Mouse (Mus musculus) adrenal gland, adult 8-10 months (tissue): ENCODE data around the gene C1qtnf1. TPM values are rescaled to one million over a fixed set of nuclear protein-coding genes. Genes with fewer than 3 reads are reported as not detected.

Experiments
- DNase-seq: peaks from one replicate; pipeline ENCODE4 v3.0.0; 2022
- total RNA-seq, 4 experiments: library from RNA; stranded (reverse); gene quantifications; 2 replicates each; pipeline ENCODE4 v1.2.4; 2022

C1qtnf1 gene
- total RNA-seq, 4 experiments from 2014 or later, result 20.4 to 26.2 (median 24.3) TPM

DNA sequence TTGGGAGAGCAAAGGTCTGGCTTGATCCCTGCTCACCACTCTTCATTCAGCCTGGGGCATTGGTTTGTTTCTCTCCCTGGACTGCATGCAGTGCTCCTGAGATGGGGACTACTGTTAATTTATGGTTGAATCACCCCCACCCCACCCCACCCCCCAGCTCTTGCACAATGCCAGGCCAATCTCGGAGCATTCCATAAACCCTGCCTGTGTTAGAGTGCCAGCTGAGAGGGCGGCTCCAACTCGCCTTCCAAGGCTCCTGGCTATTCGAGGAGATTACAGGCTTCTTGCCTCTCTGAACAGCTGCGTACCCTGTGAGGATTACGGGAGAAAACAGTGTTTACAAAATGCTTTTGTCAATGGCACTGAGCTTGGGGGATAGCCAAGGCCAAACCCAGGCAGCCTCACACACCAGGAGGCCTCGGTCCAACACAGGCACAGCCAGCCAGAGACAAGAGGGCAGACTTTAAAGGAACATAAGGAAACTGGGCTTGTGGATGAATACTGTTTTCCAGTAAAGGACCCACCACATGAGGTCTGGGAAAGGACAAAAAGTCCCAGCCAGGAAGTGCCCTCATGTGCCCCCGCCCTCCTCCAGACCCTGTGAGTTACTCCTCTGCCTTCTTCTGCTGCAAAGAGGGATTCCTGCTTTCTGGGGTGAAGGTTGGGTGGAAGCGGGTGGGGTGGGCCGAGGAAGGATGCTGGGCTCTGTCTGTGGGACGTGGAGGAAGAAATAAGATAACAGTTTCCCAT, 10.8 kb downstream of the C1qtnf1 start:
- no peak for DNase-seq

DNA sequence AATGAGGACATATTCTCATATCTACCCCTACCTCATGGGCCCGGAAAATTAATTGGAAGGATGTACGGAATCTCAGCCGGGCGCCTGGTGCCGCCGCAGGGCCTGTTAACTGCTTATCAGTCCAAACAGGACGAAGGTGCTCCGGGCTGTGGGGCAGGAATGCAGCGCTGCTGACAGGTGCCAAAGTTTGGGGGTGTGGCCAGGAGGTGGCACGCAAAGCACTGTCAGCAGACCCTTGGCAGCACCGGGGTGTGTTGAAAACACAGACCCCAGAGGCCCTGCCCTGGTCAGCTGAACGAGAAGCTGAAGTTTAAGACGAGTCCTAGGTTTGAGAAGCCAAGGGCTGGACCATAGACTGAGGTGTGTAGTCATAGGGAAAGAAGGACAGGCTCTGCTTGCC, 14.7 kb downstream of the C1qtnf1 start:
- no peak for DNase-seq

- DNase-seq, result no peak
These were observed 15.4 kb downstream of the C1qtnf1 start for GRCm38 (mm10) chr11:118443201-118443970.

- no peak for DNase-seq
These were observed 17.8 kb downstream of the C1qtnf1 start for GRCm38 (mm10) chr11:118445843-118446242.

GRCm38 (mm10) chr11:118447346-118447745, 19.3 kb downstream of the C1qtnf1 start:
- no peak for DNase-seq

DNA sequence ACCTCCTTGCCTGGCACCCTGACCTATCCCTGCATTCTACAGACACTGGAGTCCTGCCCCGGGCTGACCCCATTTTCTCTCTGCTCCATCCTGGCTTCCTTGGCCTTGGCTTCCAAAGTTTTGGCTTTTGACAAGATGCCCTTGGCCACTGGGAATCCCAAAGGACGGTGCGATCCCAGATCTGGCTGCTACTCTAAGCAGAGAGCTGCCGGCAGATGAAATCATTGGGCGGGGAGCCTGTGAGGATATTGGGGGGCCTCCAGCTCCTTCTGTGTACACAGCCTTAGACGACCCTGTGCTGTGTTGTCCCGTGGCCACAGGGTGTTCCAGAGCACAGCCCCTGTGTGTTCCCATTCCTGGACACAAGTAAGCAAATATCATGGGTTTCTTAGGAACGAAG, 20.4 kb downstream of the C1qtnf1 start:
- no peak for DNase-seq

DNA sequence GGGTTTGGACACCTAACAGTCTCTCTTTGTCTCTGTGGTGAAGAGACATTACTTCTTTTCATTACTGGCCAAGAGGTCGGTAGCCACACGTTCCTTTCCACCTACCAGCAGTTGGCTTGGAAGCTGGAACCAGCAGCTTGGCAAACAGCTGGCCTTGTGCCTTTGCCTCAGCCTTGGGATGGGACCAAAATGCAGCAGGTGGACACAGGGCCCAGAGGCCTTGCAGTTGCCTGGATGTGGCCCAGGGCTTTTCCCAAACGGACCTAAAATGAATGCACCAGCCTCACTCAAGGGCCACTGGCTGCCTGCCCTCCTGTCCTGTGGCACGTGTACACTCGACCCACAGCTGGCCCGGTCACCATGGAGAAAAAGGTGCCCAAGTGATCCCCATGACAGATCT, 23.2 kb downstream of the C1qtnf1 start:
- DNase-seq, result no peak

- DNase-seq, result no peak
These were observed 25.0 kb downstream of the C1qtnf1 start for GRCm38 (mm10) chr11:118452955-118453354.

GRCm38 (mm10) chr11:118453886-118454671, 26.1 kb downstream of the C1qtnf1 start:
- DNase-seq, result no peak

GRCm38 (mm10) chr11:118455788-118456187, 27.8 kb downstream of the C1qtnf1 start:
- no peak for DNase-seq

GRCm38 (mm10) chr11:118456937-118457336, 28.9 kb downstream of the C1qtnf1 start:
- no peak for DNase-seq

GRCm38 (mm10) chr11:118459051-118459450, 31.0 kb downstream of the C1qtnf1 start:
- DNase-seq, result no peak

DNA sequence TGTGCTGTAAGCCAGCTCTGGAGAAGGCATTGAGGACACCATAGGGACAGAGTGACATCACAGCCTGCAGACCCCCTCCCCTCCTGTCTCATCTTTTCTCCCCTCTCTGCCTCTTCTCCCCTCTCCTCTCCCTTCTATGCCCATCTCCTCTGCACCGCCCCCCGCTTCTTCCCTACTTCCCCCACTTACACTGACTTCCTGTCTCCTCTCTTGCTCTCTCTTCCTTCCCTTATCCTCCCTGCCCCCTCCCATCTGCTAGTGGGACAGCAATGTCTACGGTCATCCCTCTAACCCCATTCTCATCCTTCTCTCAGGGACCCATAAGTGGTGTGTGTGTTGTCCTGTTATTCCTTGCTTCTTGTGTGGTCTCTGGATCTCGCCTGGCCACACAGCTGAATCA, 31.5 kb downstream of the C1qtnf1 start:
- no peak for DNase-seq

DNA sequence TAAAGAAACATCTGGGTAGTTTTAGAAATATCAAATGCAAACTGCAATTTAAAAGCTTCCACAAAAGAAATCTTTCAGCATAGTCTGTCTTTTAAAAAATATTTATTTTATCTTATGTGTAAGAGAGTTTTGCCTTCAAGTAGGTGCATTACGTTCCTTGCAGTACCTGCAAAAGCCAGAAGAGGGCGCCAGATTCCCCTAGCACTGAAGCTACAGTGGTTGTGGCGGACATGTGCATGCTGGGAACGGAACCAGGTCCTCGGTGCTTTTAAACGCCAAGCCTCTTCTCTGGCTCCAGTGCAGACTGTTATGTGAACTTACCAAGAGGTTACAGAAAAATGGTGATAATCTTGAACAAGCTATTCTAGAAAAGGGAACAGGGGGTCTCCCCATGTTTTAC, 32.3 kb downstream of the C1qtnf1 start:
- no peak for DNase-seq

DNA sequence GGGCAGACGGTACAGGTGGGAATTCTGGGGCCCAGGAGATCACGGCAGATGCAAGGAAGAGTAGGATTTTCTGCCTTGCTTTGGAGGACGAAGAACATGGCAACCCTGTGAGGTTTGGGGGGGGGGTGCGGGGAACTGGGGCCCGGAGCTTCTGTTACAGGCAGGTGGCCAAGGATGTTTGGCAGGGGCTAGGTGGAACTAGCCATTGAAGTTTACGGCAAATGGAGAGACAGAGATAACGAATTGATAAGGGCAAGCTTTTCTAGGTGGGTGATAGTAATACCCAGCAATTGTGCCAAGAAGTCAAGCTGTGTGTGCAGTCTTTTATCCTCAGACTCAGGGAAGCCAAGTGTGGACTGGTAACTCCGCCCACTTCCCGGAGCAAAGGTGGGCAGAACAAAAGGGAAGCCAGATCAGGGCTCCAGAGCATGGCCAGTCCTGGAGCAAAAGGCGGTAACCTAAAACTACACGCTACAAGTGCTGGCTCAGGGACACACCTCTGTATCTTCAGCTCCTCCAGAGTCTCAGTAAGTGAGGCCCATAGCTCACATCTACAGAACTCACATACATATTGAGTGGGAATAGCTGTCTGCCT, 39.5 kb downstream of the C1qtnf1 start:
- DNase-seq, result no peak

- no peak for DNase-seq
These were observed 41.6 kb downstream of the C1qtnf1 start for GRCm38 (mm10) chr11:118469509-118470160.

GRCm38 (mm10) chr11:118470234-118470966, 42.4 kb downstream of the C1qtnf1 start:
- DNase-seq, result no peak

- no peak for DNase-seq
These were observed 43.7 kb downstream of the C1qtnf1 start for GRCm38 (mm10) chr11:118471676-118472075.

DNA sequence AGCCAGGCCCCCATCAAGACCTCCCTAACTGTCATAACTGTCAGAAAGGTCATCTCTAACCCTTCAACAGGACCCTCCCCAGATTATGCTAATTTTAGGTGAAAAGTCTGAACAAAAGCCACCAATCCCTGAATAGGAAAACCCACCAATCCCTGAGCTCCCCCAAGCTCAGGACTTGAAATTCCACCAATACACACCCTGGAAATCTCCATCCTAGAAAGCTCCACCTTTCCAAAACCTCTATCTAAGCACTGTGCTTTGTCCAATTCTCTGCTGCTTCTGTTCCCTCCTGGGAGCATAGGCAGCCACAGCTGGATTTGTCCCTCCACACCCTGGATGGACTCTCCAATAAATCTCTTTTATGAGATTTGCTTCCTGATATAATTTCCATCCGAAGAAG, 45.2 kb downstream of the C1qtnf1 start:
- no peak for DNase-seq

DNA sequence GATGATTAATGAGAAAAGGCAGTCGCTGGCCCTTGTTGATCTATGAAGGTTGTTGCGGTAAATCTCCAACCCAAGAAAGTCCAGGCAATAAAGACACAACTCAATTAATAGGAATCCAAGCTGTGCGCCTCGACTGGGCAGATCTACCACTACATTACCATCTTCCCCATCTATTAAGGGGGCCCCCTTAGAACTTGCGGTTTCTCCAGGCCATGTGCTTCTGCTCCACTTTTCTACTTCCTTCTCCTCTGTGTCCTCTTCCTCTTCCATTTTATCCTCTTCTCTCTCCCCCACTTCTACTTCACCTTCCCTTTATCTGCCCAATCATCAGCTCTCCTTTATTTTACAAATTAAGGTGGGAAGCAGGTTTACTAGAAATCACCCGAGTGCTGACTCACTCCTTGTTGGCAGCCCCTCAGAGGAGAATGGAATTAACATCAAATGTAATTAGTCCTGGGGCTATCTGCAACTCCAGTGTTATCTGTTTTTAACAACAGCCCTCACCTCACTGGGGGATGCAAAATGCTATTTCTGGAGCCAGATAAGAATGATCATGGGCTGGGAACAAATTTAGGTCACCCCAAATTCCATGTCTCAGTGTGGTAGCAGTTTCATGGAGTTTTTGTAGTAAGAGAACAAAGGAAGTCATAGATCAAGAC, 46.0 kb downstream of the C1qtnf1 start:
- no peak for DNase-seq
